Mouse (Mus musculus) cerebellum, adult 11 months (tissue): Measurements from ENCODE around the gene Syce1.

Experiments
- DNase-seq: peaks from one replicate; pipeline ENCODE4 v3.0.0; 2022

The Syce1 gene

GRCm38 (mm10) chr7:140787406-140788052 lies at the start of gene Syce1:
Gene Syce1, minus strand, starts transcription at chr7:140787852.
- no peak for DNase-seq

GRCm38 (mm10) chr7:140836243-140837115 lies 48.8 kb upstream of the Syce1 start:
- DNase-seq: no peak

- no peak for DNase-seq
These were observed 48.1 kb upstream of the Syce1 start for GRCm38 (mm10) chr7:140835758-140836087.

GRCm38 (mm10) chr7:140834968-140835757 lies 47.5 kb upstream of the Syce1 start, which contains the start of gene Urah:
Gene Urah, plus strand, starts transcription at chr7:140835018.
- no peak for DNase-seq

GRCm38 (mm10) chr7:140833341-140833740 lies 45.7 kb upstream of the Syce1 start:
- DNase-seq: no peak

GRCm38 (mm10) chr7:140831447-140831846 lies 43.8 kb upstream of the Syce1 start:
- DNase-seq: no peak

- peak; percentile 59 for DNase-seq
These were observed 40.7 kb upstream of the Syce1 start for GRCm38 (mm10) chr7:140828171-140828881.

GRCm38 (mm10) chr7:140822731-140823130 lies 35.1 kb upstream of the Syce1 start:
- no peak for DNase-seq

- peak; percentile 82 for DNase-seq
These were observed 34.1 kb upstream of the Syce1 start, which contains the start of gene Zfp941 for GRCm38 (mm10) chr7:140821653-140822329. Gene Zfp941, minus strand, starts transcription at chr7:140822178.

- peak; percentile 27 for DNase-seq
These were observed 33.6 kb upstream of the Syce1 start for GRCm38 (mm10) chr7:140821305-140821652.

- no peak for DNase-seq
These were observed 32.5 kb upstream of the Syce1 start for GRCm38 (mm10) chr7:140820173-140820572.

- no peak for DNase-seq
These were observed 25.2 kb upstream of the Syce1 start for GRCm38 (mm10) chr7:140812850-140813249.

- DNase-seq: no peak
These were observed 24.1 kb upstream of the Syce1 start for GRCm38 (mm10) chr7:140811714-140812113.

GRCm38 (mm10) chr7:140810496-140810895 lies 22.8 kb upstream of the Syce1 start:
- no peak for DNase-seq

- DNase-seq: no peak
These were observed 18.1 kb upstream of the Syce1 start for GRCm38 (mm10) chr7:140805704-140806103.

GRCm38 (mm10) chr7:140802629-140803028 lies 15.0 kb upstream of the Syce1 start:
- no peak for DNase-seq

- no peak for DNase-seq
These were observed 10.6 kb upstream of the Syce1 start for GRCm38 (mm10) chr7:140798212-140798611.

- DNase-seq: no peak
These were observed 10.0 kb upstream of the Syce1 start for GRCm38 (mm10) chr7:140797619-140798018.

GRCm38 (mm10) chr7:140793541-140793940 lies 5.9 kb upstream of the Syce1 start:
- DNase-seq: no peak

GRCm38 (mm10) chr7:140788053-140788435 lies 392 bp upstream of the Syce1 start:
- no peak for DNase-seq

- DNase-seq: no peak
These were observed 7.1 kb downstream of the Syce1 start for GRCm38 (mm10) chr7:140780548-140780947.
